Mouse (Mus musculus) cortical plate, adult 2 months (tissue): ENCODE data around the gene Mpdu1.

Experiments used
- CTCF ChIP-seq: fragments of 200-500 bp; IDR thresholded peaks from 2 replicates; pipeline ENCODE4 v1.5.1; 2011; ENCODE audit warnings: mild to moderate bottlenecking, control low read depth, low read length; ENCODE audit not compliant: insufficient read depth; ENCODE audit errors: extremely low read depth
- POLR2A ChIP-seq: fragments of 200-500 bp; IDR thresholded peaks from 2 replicates; pipeline ENCODE4 v1.6.1; 2011; ENCODE audit warnings: mild to moderate bottlenecking, low read length, control low read depth; ENCODE audit not compliant: insufficient read depth; ENCODE audit errors: extremely low read depth

GRCm38 (mm10) chr11:69664841-69665240 lies 2.4 kb upstream of the Mpdu1 start:
- TF ChIP-seq POLR2A (no peak), CTCF (no peak)
